Comparison of ENCODE assay signal across 10 mouse cellular contexts in genomic region chr15:103482488-103482887, GRCm38 (mm10). TPM values are rescaled to one million over a fixed set of nuclear protein-coding genes. Genes with fewer than 3 reads are reported as not detected.
A peak's percentile ranks its signal among the peaks of the same experiment; 100 is the strongest.
DNase-seq lines count a peak whose midpoint lies in the region; ATAC-seq and TF ChIP-seq lines count a peak whose summit lies in the region.
"Had no signal": no experiment of that assay in that cellular context is flagged by ENCODE, and none has a peak within 500 bp of the region (broad histone marks: within the 10 kb centered on the region; RNA-seq: fewer than 3 reads in every experiment).

No protein-coding gene starts in this region.

- peak; percentile 74 for ATAC-seq in forebrain, embryonic 12.5 days (ENCODE audit: low FRiP score)
- ATAC-seq in midbrain, embryonic 11.5 days (ENCODE audit: low FRiP score) = peak; percentile 63
- no peak for ATAC-seq in inflammation-experienced regulatory T-cells, adult 6 months

- 0% methylated on average over 1 of the region's 1 CpGs for WGBS in forebrain, embryonic 12.5 days
- WGBS in midbrain, embryonic 11.5 days = 5% methylated on average over 1 of the region's 1 CpGs

- no peak overlapping the region for H3K4me3 ChIP-seq in layer of hippocampus, adult 2 months
- H3K4me3 ChIP-seq in forebrain, embryonic 12.5 days (replicated peaks) = no peak overlapping the region
- no peak overlapping the region for H3K4me3 ChIP-seq in midbrain, embryonic 11.5 days (ENCODE audit: low read depth, low read length)

- no peak overlapping the region for H3K4me2 ChIP-seq in forebrain, embryonic 12.5 days
- no peak overlapping the region for H3K4me2 ChIP-seq in midbrain, embryonic 11.5 days

- peak; percentile 86 for TF ChIP-seq CTCF in layer of hippocampus, adult 2 months (conservative IDR thresholded peaks at IDR 0.05)

- no peaks in the 10 kb centered on the region for H3K36me3 ChIP-seq in forebrain, embryonic 12.5 days (replicated peaks)
- no peaks in the 10 kb centered on the region for H3K36me3 ChIP-seq in midbrain, embryonic 11.5 days (ENCODE audit: control insufficient read depth, insufficient read depth, low read length)

- H3K4me1 ChIP-seq in forebrain, embryonic 12.5 days = peaks cover 9% of the 10 kb centered on the region
- H3K4me1 ChIP-seq in midbrain, embryonic 11.5 days (ENCODE audit: control insufficient read depth, insufficient read depth, low read length) = peaks cover 3% of the 10 kb centered on the region; the same call in 1 of the 2 replicates

- no peak overlapping the region for H3K9ac ChIP-seq in forebrain, embryonic 12.5 days
- H3K9ac ChIP-seq in midbrain, embryonic 11.5 days (ENCODE audit: low read length) = no peak overlapping the region

- H3K27me3 ChIP-seq in forebrain, embryonic 12.5 days = 0 out of 2 replicates have a peak, but pooled peaks cover 4% of the 10 kb centered on the region
- no peaks in the 10 kb centered on the region for H3K27me3 ChIP-seq in midbrain, embryonic 11.5 days (ENCODE audit: control insufficient read depth, insufficient read depth, low read length)

- H3K27ac ChIP-seq in layer of hippocampus, adult 2 months = peak overlapping the region; percentile 46; the same call in 1 of the 2 replicates
- H3K27ac ChIP-seq in forebrain, embryonic 12.5 days = no peak overlapping the region
- H3K27ac ChIP-seq in midbrain, embryonic 11.5 days (ENCODE audit: low read depth, low read length) = no peak overlapping the region
- H3K27ac ChIP-seq: macrophage had no signal

- DNase-seq in layer of hippocampus, adult 2 months (ENCODE audit: low spot score in 2 of 2) = peak in 1 of 2 experiments; percentile 70
- DNase-seq in layer of hippocampus, postnatal 36 days = no peak
- peak; percentile 60 for DNase-seq in R1 (ENCODE audit: low read depth, low spot score)
- peak; percentile 96 for DNase-seq in midbrain, embryonic 11.5 days (ENCODE audit: low spot score, missing footprints)
- DNase-seq in ovary, adult 18-20 months (ENCODE audit: low spot score) = no peak
- no peak for DNase-seq in spleen, postnatal 14 days (ENCODE audit: low spot score in 2 of 2)

- no peaks in the 10 kb centered on the region for H3K9me3 ChIP-seq in forebrain, embryonic 12.5 days
- H3K9me3 ChIP-seq in midbrain, embryonic 11.5 days (ENCODE audit: control insufficient read depth, low read length) = no peaks in the 10 kb centered on the region

RNA-seq across cellular contexts. Expression of gene Pde1b, which starts 20.3 kb away (rescaled TPM):
- 100 to 1,000 TPM; 109 to 117 TPM for total RNA-seq in layer of hippocampus, adult 2 months (2021)
- 10 to 100 TPM; 95.3 to 97.7 TPM for total RNA-seq in layer of hippocampus, postnatal 36 days (2021)
- 42.7 and 45.8 TPM in 2 replicates for polyA plus RNA-seq in forebrain, embryonic 12.5 days (2016; fragmentation: Nextera tagmentation; extraction: Ambion mirVana)
- 31.8 and 35.6 TPM in 2 replicates for polyA plus RNA-seq in midbrain, embryonic 11.5 days (2014; fragmentation: Nextera tagmentation; extraction: Ambion mirVana)
- 1 to 10 TPM; 2.4 to 3.4 (median 3.0) TPM for polyA plus RNA-seq in inflammation-experienced regulatory T-cells, adult 6 months (2017; shearing (Covaris generic))

RNA-seq across cellular contexts. Expression of gene Nckap1l, which starts 28.9 kb away (rescaled TPM):
- 1 to 10 TPM; 6.9 to 8.7 TPM for total RNA-seq in layer of hippocampus, adult 2 months (2021)
- total RNA-seq in layer of hippocampus, postnatal 36 days (2021) = 1 to 10 TPM; 7.0 to 7.3 TPM
- 1.2 and 1.6 TPM in 2 replicates for polyA plus RNA-seq in forebrain, embryonic 12.5 days (2016; fragmentation: Nextera tagmentation; extraction: Ambion mirVana)
- 2.4 and 2.7 TPM in 2 replicates for polyA plus RNA-seq in midbrain, embryonic 11.5 days (2014; fragmentation: Nextera tagmentation; extraction: Ambion mirVana)
- 10 to 100 TPM; 78.2 to 92.5 (median 81.4) TPM for polyA plus RNA-seq in inflammation-experienced regulatory T-cells, adult 6 months (2017; shearing (Covaris generic))

RNA-seq across cellular contexts. Expression of gene Gtsf2, which starts 34.2 kb away (rescaled TPM):
- total RNA-seq in layer of hippocampus, adult 2 months (2021) = not detected
- not detected for total RNA-seq in layer of hippocampus, postnatal 36 days (2021)
- polyA plus RNA-seq in forebrain, embryonic 12.5 days (2016; fragmentation: Nextera tagmentation; extraction: Ambion mirVana) = not detected in 2 replicates
- polyA plus RNA-seq in midbrain, embryonic 11.5 days (2014; fragmentation: Nextera tagmentation; extraction: Ambion mirVana) = 0.23 TPM in 1 of 2 replicates, not detected in the other
- not detected for polyA plus RNA-seq in inflammation-experienced regulatory T-cells, adult 6 months (2017; shearing (Covaris generic))
- polyA plus RNA-seq: heart, embryonic 16.5 days; macrophage had no signal

RNA-seq across cellular contexts. Expression of gene Gtsf1, which starts 52.2 kb away (rescaled TPM):
- not detected for total RNA-seq in layer of hippocampus, adult 2 months (2021)
- total RNA-seq in layer of hippocampus, postnatal 36 days (2021) = not detected
- not detected in 2 replicates for polyA plus RNA-seq in forebrain, embryonic 12.5 days (2016; fragmentation: Nextera tagmentation; extraction: Ambion mirVana)
- polyA plus RNA-seq in midbrain, embryonic 11.5 days (2014; fragmentation: Nextera tagmentation; extraction: Ambion mirVana) = not detected in 2 replicates
- polyA plus RNA-seq in inflammation-experienced regulatory T-cells, adult 6 months (2017; shearing (Covaris generic)) = under 1 TPM in 1 of 3 experiments, not detected in 2; 0.62 TPM
- polyA plus RNA-seq: macrophage had no signal

RNA-seq across cellular contexts. Expression of gene Ppp1r1a, which starts 55.3 kb away (rescaled TPM):
- 100 to 1,000 TPM; 118 to 136 TPM for total RNA-seq in layer of hippocampus, adult 2 months (2021)
- 100 to 1,000 TPM in 1 of 2 experiments, 10 to 100 TPM in 1; 99.1 to 123 TPM for total RNA-seq in layer of hippocampus, postnatal 36 days (2021)
- 55.9 and 57.7 TPM in 2 replicates for polyA plus RNA-seq in forebrain, embryonic 12.5 days (2016; fragmentation: Nextera tagmentation; extraction: Ambion mirVana)
- 56.4 and 62.7 TPM in 2 replicates for polyA plus RNA-seq in midbrain, embryonic 11.5 days (2014; fragmentation: Nextera tagmentation; extraction: Ambion mirVana)
- under 1 TPM in 1 of 3 experiments, not detected in 2; 0.51 TPM for polyA plus RNA-seq in inflammation-experienced regulatory T-cells, adult 6 months (2017; shearing (Covaris generic))

Comparison
In these comparisons a context has a peak if more than half of its experiments do, and no peak if none do; other contexts are left out.
1. DNase-seq: peak in R1 (single experiment) and midbrain, embryonic 11.5 days (single experiment); none in layer of hippocampus, postnatal 36 days (0 of 2), ovary, adult 18-20 months (single experiment) and spleen, postnatal 14 days (0 of 2).
2. RNA of gene Nckap1l, which starts 28.9 kb away (polyA plus RNA-seq): 78.2 to 92.5 TPM in inflammation-experienced regulatory T-cells, adult 6 months; 2.4 to 2.7 TPM in midbrain, embryonic 11.5 days and 1.2 to 1.6 TPM in forebrain, embryonic 12.5 days; every median in the first group is over 10 times any median in the second.